Mouse (Mus musculus) brown adipose tissue, adult 24 weeks (tissue): ENCODE data around the gene Cgrrf1. TPM values are rescaled to one million over a fixed set of nuclear protein-coding genes. Genes with fewer than 3 reads are reported as not detected.

ENCODE experiments used
- H3K27ac ChIP-seq: fragments of 200-500 bp; replicated peaks from 2 replicates; pipeline ENCODE4 v1.5.1; 2012; ENCODE audit warnings: low read depth, mild to moderate bottlenecking, low read length
- H3K4me1 ChIP-seq: fragments of 200-500 bp; 2 replicates; pipeline ENCODE4 v1.6.1; 2012; ENCODE audit warnings: low read length, mixed read lengths; ENCODE audit not compliant: control insufficient read depth, insufficient read depth, insufficient read length
- H3K4me3 ChIP-seq: fragments of 200-500 bp; 2 replicates; pipeline ENCODE4 v1.5.1; 2012; ENCODE audit warnings: low read depth, mild to moderate bottlenecking, low read length, moderate library complexity; ENCODE audit not compliant: insufficient read depth
- polyA plus RNA-seq: library from polyadenylated mRNA; stranded (reverse); fragments of >200 nt; gene quantifications from 2 replicates; pipeline ENCODE4 v1.2.4, GENCODE M21; 2012; ENCODE audit not compliant: missing spikeins, insufficient read depth, insufficient read length

The Cgrrf1 gene
- polyA plus RNA-seq, 1 experiment, result 54.0 TPM

DNA sequence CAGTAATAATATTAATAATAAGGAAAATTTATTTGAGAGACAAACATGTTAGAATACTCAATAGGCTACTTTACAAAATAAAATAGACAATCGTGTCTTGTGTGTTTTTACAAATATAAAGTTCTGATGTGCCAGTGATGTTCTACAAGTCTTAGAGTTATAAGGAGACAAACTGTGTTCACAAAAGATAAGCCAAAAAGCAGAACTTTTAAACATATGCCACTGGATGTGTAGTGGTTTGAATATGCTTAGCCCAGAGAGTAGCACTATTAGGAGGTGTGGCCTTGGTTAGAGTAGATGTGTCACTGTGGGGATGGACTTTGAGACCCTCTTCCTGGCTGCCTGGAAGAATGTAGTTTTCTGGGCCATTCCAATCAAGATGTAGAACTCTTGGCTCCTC, 17.8 kb downstream of the Cgrrf1 start:
- H3K27ac ChIP-seq, result no peak overlapping the region
- no peaks in the 10 kb centered on the region for H3K4me1 ChIP-seq
- no peak overlapping the region for H3K4me3 ChIP-seq

DNA sequence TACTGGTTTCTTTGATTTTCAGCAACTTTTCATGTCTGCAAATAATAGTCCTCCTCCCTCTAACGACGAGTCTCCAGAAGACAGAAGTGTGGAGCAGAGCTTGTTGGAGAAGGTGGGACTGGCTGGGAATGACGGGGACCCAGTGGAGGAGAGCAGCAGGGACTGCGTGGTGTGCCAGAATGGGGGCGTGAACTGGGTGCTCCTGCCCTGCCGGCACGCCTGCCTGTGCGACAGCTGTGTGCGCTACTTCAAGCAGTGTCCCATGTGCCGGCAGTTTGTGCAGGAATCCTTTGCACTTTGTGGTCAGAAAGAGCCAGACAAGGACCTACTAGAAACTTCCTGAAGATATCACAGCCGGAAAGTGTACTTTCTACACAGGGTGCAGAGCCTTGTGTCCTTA, 21.8 kb downstream of the Cgrrf1 start:
- Histone ChIP-seq H3K4me3 (no peak overlapping the region), H3K27ac (no peak overlapping the region), H3K4me1 (no peaks in the 10 kb centered on the region)

DNA sequence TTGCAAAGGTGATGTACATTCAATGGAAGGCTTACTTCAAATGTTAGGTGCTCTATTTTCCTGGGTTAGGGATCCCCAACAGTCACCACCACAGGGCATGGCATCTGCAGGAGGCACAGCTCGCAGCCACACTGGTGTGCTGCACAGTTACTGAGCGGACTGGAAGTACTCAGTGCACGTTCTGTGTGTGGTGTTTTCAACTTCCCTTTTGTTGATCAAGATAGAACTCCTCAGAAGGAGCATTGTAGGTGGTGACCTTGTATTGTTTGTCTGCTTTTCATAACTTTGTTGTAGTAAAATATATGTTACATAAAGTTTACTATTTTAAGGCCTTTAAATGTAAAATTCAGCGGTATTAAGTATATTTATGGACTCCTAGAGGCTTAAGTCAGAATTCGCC, 31.0 kb downstream of the Cgrrf1 start:
- no peaks in the 10 kb centered on the region for H3K4me1 ChIP-seq
- H3K27ac ChIP-seq, result no peak overlapping the region

GRCm38 (mm10) chr14:46880935-46881334, 49.0 kb downstream of the Cgrrf1 start:
- no peak overlapping the region for H3K4me3 ChIP-seq
- no peaks in the 10 kb centered on the region for H3K4me1 ChIP-seq
- H3K27ac ChIP-seq, result no peak overlapping the region

More for the DNA sequence above, 31.0 kb downstream of the Cgrrf1 start:
- H3K4me3 ChIP-seq, result no peak overlapping the region

GRCm38 (mm10) chr14:46881581-46882430, 49.9 kb downstream of the Cgrrf1 start:
- H3K4me3 ChIP-seq, result peak overlapping the region; percentile 93
- H3K27ac ChIP-seq, result peak overlapping the region; percentile 76
- H3K4me1 ChIP-seq, result no peaks in the 10 kb centered on the region

DNA sequence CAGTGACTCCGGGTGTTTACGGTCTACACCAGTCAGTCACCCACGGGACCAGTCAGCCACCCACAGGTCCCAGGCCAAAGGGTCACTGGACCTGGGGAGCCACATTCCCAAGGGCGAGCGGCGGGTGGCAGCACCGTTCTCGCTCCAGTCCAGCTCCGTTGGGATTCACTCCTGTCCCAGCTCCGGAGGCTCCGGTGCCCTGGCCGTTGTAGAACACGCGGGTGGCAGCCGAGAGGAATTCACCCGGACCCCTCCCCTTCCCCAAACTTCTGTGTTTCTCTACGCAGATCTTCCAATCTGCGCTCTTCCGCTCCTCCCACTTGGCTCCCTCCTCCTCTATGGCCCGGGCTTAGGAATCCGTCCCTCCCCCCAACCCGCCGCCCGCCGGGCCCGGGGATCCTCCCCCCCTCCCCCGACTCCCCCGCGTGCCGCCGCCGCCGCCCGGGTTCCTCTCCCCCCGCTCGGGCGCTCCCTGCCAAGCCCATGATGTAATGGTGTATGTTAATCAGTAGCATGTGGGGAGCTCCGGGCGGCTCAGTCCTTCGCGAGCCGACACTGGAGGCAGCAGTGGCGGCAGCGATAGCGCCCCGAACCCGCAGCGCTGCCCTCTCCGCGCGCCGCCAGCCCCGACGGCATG, 50.6 kb downstream of the Cgrrf1 start, which contains the start of gene Samd4:
Gene Samd4 (plus strand): TSS at position 424 of the 637 bp plus-strand sequence.
- H3K4me3 ChIP-seq, result peak within 1 kb of the TSS; percentile 93
- H3K4me1 ChIP-seq, result no peaks in the 10 kb centered on the region

DNA sequence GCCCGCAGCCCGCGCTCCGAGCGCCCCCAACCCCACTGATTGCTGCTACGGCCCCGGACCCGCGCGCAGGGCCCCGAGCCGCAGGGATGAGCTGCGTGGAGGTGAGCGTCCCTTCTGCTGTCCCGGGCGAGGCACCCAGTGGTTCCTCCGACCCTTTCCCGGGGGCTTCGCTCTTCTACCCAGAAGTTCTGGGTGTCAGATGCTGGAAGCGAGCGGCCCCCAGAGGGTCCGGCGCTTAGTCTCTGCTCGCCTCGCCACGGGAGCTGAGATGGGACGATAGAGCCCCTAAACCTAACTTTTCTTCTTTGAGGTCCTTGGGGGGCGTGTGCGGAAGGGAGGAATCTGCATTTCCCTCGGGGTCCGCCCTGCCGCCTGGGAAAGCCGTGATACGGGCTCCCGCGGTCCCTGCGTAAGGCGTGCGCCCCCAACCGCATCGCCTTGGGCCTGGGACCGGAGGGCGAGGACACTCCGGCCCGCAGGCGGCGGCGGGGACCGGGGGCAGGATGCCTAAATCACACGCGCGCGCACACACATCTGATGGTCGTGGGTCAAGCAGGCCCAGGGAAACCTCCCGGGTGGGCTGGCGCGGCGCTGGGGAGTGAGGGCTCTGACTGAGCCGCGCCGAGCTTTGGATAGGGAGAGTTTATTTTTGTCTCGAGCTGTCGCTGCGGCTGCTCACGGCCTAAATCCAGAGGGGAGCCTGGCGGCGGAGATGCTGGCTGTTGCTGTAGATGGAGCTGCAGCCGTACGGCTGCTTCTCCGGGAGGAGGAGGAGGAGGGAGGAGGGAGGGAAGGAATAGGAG, 51.3 kb downstream of the Cgrrf1 start:
- Histone ChIP-seq H3K4me1 (no peaks in the 10 kb centered on the region), H3K27ac (peak overlapping the region; percentile 49)

More for the DNA sequence above, 50.6 kb downstream of the Cgrrf1 start, which contains the start of gene Samd4:
- peak within 1 kb of the TSS; percentile 76 for H3K27ac ChIP-seq

DNA sequence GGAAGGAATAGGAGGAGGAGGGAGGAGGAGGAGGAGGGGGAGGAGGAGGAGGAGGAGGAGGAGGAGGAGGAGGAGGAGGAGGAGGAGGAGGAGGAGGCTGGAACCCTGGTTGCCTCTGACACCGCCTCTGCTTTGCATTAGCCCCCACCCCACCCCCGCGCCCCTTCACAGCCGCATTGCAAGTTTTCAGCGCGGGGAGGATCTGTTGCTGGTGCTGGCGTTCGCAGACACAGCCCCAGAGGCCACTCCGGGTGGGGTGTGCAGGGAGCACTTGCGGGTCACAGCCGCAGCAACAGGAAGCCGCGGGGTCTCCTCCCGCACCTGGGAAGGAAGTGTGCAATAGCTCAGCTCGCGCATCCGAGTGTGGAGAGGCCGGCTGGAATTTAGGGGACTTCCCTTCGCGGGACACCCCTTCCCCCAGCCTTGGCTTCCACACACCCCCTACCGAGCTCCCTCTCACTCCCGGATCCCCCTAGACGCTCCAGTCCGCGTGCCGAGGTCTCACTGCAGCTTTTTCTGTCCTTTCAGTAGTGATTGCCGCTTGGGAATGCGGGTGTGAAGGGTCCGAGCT, 52.0 kb downstream of the Cgrrf1 start:
- Histone ChIP-seq H3K27ac (0 out of 2 replicates have a peak overlapping the region, but pooled peaks have one; percentile 10), H3K4me3 (peak overlapping the region; percentile 93), H3K4me1 (no peaks in the 10 kb centered on the region)

More for the DNA sequence above, 51.3 kb downstream of the Cgrrf1 start:
- peak overlapping the region; percentile 93 for H3K4me3 ChIP-seq

DNA sequence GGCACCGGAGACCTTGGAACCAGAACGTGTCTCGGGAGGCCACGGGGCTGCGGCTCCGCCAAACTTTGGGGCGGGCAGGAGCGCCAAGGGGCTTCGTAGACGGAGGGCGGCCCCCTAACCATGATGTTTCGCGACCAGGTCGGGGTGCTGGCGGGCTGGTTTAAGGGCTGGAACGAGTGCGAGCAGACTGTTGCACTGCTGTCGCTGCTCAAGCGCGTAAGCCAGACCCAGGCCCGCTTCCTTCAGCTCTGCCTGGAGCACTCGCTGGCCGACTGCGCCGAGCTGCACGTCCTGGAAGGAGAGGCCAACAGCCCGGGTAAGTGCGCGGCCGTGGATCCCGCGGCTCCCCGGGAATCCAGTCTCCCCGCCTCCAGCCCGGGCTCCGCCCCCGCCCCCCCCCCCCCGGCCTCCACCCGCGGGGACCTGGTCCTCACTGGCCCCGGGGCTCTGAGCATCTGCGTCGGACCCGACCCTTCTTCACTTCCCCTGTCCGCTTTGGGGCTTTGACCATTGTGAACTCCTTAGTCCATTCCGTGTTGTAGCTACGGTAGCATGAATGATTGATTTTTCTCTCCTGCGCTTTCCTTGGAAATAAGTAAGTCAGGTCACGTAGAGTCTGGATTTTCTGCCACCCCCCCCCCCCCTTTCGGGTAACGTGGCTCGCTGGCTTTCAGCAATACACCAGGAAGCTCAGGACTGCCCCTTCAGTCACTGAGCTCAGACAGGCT, 52.9 kb downstream of the Cgrrf1 start:
- Histone ChIP-seq H3K27ac (no peak overlapping the region), H3K4me1 (no peaks in the 10 kb centered on the region), H3K4me3 (peak overlapping the region; percentile 76)

DNA sequence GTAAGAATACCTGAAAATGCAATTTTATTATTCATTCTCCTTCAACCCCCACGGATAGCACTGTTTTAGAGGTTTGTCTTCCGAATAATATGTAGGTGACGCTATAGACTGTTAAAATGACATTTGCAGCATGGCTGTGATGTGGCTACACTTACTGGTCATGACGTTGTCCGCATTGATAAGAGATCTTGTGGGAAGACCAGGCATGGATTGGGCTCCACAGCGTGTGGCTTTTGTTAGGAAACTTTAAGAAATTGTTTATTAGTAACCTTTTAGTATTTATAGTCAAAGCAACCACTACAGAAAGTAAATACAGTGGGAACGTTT, 53.5 kb downstream of the Cgrrf1 start:
- Histone ChIP-seq H3K27ac (no peak overlapping the region), H3K4me3 (peak overlapping the region; percentile 56), H3K4me1 (no peaks in the 10 kb centered on the region)

GRCm38 (mm10) chr14:46885891-46886301, 54.0 kb downstream of the Cgrrf1 start:
- Histone ChIP-seq H3K4me3 (0 out of 2 replicates have a peak overlapping the region, but pooled peaks have one; percentile 56), H3K4me1 (no peaks in the 10 kb centered on the region), H3K27ac (0 out of 2 replicates have a peak overlapping the region, but pooled peaks have one; percentile 9)

DNA sequence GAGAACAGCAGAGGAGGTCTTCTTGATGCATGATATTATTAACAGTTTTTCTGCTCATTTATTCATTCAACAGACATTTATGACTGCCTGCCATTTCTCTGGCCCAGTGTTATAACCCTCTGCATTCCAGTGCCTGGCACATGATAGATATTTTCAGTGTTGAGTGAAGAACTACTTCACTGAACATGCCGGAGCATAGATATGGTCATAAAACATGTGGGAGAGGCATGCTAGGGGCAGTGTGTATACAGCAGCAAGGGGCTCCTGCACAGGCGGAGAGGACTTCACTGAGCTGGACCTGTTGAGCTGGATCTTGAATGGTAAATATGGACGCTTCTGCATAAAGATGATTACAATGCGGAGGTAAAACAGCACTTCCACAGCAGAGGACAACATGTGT, 57.2 kb downstream of the Cgrrf1 start:
- Histone ChIP-seq H3K4me3 (no peak overlapping the region), H3K4me1 (no peaks in the 10 kb centered on the region), H3K27ac (no peak overlapping the region)

GRCm38 (mm10) chr14:46893961-46894360, 62.0 kb downstream of the Cgrrf1 start:
- no peak overlapping the region for H3K27ac ChIP-seq
- H3K4me3 ChIP-seq, result no peak overlapping the region
- H3K4me1 ChIP-seq, result 0 out of 2 replicates have a peak, but pooled peaks cover 2% of the 10 kb centered on the region

- Histone ChIP-seq H3K4me1 (0 out of 2 replicates have a peak, but pooled peaks cover 2% of the 10 kb centered on the region), H3K27ac (no peak overlapping the region), H3K4me3 (no peak overlapping the region)
Measured at GRCm38 (mm10) chr14:46897953-46898352, 66.0 kb downstream of the Cgrrf1 start.
